Mouse (Mus musculus) cortical plate, adult 2 months (tissue): Measurements from ENCODE around the gene Rhoj.

Experiments used
- CTCF ChIP-seq: fragments of 200-500 bp; IDR thresholded peaks from 2 replicates; pipeline ENCODE4 v1.5.1; 2011; ENCODE audit warnings: mild to moderate bottlenecking, control low read depth, low read length; ENCODE audit not compliant: insufficient read depth; ENCODE audit errors: extremely low read depth
- POLR2A ChIP-seq: fragments of 200-500 bp; IDR thresholded peaks from 2 replicates; pipeline ENCODE4 v1.6.1; 2011; ENCODE audit warnings: mild to moderate bottlenecking, low read length, control low read depth; ENCODE audit not compliant: insufficient read depth; ENCODE audit errors: extremely low read depth

- TF ChIP-seq CTCF (no peak), POLR2A (no peak)
Observed at GRCm38 (mm10) chr12:75374437-75374836, 66.3 kb downstream of the Rhoj start.
